Mouse (Mus musculus) left cerebral cortex, postnatal 25 days (tissue): Measurements from ENCODE around the gene Zcchc17. TPM values are rescaled to one million over a fixed set of nuclear protein-coding genes. Genes with fewer than 3 reads are reported as not detected.
A peak's percentile ranks its signal among the peaks of the same experiment; 100 is the strongest.

Experiments used
- DNase-seq, 2 experiments: peaks; one replicate each; pipeline ENCODE4 v3.0.0; 2022; ENCODE audit warnings: low spot score in 2 of 2, mixed read lengths in 1 of 2
- intact Hi-C: fragments of 180-260 bp; cut with DNase I; formaldehyde crosslinking; loops from one replicate; pipeline ENCODE4 v1.15.1; 2025
- total RNA-seq, 2 experiments: library from RNA; stranded (reverse); gene quantifications; 2 replicates each; pipeline ENCODE4 v1.2.3; 2021

The Zcchc17 gene
- total RNA-seq, 2 experiments from 2014 or later, result 66.5 to 68.5 TPM

DNA sequence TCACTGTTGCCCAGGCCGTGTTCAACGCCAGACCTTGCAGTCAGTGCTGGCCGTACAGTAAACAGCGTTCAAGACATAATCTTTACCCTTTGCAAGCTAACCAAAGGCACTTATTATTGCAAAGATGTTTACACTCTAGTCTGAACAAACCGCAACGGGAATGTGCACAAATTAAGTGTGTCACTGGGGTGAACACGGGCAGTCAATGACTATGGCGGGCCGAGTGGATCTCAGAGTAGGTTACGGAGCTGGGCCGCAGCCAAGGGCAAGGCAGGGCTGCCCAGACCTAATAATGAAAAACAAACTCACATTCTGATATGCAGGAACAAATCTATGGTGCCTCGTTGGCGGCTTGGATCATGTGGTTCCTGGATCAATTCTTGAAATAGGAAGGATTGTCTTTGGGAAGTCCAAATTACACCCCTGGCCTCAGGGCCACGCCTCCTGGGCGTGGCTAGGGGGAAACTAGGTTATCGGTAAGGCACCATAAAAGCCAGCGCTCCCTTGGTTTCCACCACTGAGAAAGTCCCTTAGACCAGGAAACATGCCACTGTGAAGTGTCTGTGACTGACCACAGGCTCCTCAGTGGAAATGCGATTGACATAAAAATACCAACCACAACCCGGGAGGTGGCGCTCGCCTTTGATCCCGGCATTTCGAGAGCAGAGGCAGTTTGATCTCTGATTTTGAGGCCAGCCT is 64.5 kb downstream of the Zcchc17 start:
- no peak for DNase-seq
- intact Hi-C loops, result no loop called here

DNA sequence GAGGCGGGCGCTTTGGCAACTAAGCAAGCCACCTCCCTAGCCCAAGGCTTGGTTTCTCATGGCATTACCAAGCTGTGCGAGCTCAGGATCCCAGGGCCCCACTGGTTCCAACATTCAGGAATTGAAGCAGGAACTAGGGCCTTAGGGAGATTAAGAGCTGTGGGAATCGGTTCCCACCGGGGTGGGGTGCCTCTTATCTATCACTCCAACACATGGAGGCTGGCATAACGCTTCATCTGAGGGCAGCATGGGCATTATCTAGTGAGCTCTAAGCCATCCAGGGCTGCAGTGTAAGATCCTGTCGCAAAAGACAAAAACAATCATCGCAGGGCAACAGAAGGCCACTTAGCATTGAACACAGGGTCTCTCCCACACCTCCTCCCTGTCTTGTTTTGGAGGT is 65.2 kb downstream of the Zcchc17 start:
- no peak for DNase-seq
- intact Hi-C loops, result no loop called here

DNA sequence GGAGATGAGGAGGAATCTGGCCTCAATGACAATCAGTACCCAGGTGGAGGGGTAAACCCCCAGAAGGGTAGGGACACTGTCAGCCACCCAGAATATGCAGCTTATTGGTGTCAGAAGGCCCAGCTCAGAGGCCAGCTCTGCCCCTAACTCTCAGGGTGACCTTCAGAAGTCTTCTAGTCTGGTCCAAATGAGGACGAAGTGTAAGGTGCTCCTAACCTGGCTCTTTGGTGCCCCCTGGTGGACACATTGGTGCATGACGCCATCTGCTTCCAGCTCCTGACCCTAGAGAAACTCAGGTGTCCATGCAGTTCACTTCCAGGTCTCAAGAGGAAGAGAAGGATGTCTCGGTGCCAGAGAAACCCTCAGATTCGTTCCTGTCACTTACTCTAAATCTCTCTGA is 67.5 kb downstream of the Zcchc17 start:
- intact Hi-C loops, result loop anchor here (1.0 to 2.0 kb wide), 2 partner anchors 28 to 93 kb away; no protein-coding TSS in a partner anchor

GRCm38 (mm10) chr4:130289824-130290223 is 69.9 kb downstream of the Zcchc17 start:
- DNase-seq, result no peak
- intact Hi-C loops, result no loop called here

More for the DNA sequence above, 67.5 kb downstream of the Zcchc17 start:
- DNase-seq, result peak; percentile 63 to 71

GRCm38 (mm10) chr4:130286531-130286930 is 73.2 kb downstream of the Zcchc17 start:
- no peak for DNase-seq
- intact Hi-C loops, result no loop called here

DNA sequence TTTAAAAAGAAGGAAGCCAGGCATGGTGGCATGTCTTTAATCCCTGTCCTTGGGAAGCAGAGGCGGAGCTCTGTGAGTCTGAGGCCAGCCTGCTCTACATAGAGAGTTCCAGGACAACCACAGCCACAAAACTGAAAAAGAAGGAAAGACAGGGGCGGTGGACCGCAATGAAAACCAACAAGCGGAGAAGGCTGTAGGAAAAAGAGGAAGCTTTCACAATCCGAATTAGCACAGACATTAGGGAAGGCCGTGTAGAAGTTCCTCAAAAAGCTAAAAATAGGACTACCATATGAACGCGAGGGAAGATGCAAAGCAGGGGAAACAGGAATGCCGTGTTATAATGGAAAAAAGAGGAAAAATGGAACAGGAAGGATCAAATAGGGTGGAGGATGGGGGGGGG is 75.9 kb downstream of the Zcchc17 start:
- intact Hi-C loops, result no loop called here

DNA sequence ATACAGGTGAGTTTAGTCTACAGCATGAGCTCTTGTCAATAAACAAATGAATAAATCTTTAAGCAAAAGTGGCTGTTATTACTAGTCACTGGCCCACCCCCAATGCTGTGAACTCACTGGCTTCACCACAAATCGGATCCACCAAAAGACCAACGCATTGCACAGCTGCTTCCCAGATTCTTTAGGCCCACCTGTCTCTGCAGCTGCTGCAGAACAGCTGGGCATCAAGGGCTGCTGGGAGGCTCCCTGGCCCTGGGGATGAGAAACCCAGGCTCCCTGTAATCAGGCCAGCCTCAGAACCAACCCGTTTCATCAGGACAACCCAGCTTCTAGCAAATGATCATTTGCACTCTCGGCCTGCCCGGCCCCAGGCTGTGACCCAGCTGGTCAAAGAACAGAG is 76.9 kb downstream of the Zcchc17 start:
- intact Hi-C loops, result no loop called here
- DNase-seq, result no peak

More for the DNA sequence above, 75.9 kb downstream of the Zcchc17 start:
- DNase-seq, result no peak

DNA sequence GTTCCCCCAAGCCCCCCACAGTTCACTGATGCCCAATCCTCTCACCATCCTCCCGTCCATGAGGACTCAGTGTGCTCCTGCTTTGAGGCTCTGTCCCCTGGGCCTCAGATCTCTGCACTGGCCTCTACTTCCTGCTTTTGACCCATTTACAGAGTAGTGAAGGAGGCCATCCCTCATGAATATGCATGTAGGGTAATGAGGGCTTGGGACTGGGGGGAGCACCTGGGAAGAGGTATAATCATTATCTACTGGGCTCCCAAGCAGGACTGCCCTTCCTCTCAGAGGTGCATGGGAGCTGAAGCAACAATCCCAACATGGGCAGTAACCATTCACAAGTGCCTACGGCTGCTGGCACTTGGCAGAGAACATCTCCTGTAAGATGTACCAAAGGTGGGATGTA is 80.6 kb downstream of the Zcchc17 start, which contains the start of gene Serinc2:
Serinc2 (minus strand) TSS at position 101 of the 400 bp plus-strand sequence.
- intact Hi-C loops, result no loop called here
- no peak for DNase-seq

- intact Hi-C loops, result no loop called here
- no peak for DNase-seq
These were observed 83.1 kb downstream of the Zcchc17 start for GRCm38 (mm10) chr4:130276573-130277176.

- intact Hi-C loops, result no loop called here
- no peak for DNase-seq
These were observed 84.0 kb downstream of the Zcchc17 start for GRCm38 (mm10) chr4:130275823-130276105.

DNA sequence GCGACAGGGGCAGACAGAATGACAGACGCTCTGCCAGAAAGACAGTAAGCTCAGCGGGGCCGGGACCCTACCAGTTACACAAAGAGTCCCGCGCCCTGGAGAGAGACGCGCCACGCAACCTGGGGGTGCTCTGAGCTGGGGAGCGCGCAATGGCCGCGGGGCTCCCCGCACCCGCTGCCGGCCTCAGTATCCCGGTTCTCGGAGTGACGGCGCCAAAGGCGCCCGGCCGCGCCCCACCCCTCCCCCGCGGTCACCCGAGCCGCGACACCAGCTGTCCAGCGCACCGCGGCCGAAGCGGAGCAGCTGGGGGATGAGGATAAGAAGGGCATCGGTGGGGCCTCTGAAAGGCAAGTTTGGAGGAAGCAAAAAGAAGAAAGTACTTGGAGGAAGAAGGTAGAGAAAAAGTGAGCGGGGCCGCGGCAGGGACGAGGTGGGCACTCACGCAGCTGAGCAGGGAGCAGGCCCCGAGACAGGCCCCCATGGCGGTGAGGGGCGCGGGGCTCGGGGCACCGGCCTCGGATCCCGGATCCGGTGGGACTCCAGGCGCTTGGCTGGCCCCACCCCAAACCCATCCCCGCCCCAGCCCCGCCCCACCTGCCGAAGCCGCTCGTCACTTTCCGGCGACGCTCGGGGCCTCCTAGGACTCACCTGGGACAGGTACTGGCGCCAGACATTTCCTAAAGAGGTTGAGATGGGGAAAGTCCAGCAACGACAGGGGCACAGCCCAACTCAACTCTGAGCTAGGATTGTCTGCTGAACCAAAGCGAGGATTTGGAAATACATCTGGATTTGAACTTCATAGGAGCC is 84.5 kb downstream of the Zcchc17 start:
- intact Hi-C loops, result no loop called here
- DNase-seq, result no peak

DNA sequence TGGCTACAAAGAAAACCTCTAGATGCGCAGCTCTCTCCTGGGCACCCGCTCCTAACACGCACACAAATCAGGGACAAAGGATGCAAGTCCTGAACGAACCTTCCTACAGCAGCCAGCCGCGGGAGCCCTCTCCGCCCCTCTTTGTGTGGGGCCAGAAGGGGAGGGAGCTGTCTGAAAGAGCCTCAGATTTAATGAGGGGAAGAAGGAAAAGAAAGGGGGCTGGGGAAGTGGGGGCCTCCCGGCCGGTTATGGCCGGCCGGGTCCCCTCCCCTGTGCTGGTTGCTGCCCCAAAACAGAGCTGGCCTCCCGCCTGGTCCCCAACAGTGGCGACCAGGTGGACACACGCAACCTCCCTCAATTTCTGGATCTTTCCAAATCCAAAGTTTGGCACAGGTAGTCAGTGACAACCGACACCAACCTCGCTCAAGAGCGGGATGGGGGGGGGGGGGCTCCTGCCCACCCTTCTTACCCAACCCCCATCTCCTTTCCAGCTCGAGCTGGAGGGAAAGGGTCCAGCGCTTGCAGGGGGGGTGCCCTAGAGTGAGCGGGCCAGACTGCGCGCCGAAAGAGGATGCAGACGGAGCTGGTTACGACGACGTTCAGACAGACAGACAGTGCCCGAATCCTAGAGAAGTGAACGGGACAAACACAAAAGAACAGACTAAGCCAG is 85.3 kb downstream of the Zcchc17 start:
- intact Hi-C loops, result no loop called here
- no peak for DNase-seq

DNA sequence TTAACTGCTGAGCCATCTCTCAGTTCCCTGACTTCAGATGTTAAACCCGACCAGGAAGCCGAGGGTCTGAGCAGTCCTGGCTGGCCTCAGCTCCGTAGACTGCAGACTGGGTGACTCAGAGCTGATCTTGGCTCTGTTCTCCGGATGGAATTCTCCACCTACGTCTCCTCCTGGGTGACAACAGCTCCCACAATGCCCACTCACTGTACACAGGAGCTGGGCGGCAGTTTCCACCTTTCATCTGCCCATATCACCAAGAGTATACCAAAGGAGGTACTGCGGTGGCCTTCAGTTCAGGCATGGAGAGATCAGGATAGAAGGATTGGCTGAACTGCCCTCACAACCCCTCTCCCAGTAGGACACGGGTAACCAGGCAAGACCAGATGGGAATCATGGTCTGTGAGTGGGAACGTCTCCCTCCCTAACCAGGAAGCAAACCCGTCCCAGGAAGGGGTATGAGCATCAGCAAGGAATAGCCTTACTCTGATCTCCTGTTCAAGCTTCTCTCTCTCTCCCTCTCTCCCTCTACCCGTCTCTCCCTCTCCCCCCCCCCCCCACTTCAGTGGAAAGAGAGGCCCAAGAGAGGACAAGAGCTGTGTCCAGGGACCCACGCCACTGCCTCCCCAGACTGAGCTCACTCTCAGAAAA is 85.9 kb downstream of the Zcchc17 start:
- intact Hi-C loops, result no loop called here
- peak; percentile 36 to 89 for DNase-seq

- intact Hi-C loops, result no loop called here
- peak in 1 of 2 experiments; percentile 80 for DNase-seq
These were observed 89.0 kb downstream of the Zcchc17 start for GRCm38 (mm10) chr4:130270611-130271347.

DNA sequence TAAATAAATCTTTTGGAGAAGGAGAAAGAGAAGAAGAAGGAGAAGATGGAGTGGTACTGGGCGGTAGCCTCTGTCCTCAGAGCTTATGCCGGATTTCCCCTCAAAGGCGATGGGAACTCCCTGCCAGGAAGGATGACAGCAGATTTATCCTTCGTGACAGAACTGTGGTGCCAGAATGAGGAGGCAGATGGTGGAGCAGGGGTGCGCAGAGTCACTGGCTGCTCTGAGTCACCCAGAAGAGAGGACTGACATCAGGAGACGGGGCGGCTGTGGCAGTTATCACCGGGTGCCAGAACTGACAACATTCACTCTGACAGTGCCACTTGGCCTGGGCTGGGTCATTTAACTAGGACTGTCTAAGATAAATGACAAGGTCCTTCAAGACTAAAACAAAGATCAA is 89.7 kb downstream of the Zcchc17 start:
- DNase-seq, result peak; percentile 62 to 95
- intact Hi-C loops, result no loop called here

DNA sequence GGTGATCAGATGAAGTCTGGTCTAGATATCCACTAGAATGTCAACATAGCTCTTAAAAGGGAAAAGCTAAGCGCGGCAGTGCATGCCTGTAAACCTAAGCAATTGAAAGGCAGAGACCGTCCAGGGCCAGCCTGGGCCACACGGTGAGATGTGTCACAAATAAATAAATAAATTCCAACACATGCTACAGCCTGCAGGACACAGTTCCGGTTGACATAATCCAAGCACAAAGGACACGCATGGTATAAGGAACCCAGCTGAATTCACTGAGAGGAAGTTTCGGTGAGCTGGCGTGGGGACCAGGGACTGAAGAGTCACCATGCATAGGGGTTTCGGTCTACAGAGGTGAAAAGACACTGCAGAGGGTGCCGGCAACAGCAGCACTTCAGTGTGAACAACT is 91.0 kb downstream of the Zcchc17 start:
- intact Hi-C loops, result no loop called here
- DNase-seq, result no peak

DNA sequence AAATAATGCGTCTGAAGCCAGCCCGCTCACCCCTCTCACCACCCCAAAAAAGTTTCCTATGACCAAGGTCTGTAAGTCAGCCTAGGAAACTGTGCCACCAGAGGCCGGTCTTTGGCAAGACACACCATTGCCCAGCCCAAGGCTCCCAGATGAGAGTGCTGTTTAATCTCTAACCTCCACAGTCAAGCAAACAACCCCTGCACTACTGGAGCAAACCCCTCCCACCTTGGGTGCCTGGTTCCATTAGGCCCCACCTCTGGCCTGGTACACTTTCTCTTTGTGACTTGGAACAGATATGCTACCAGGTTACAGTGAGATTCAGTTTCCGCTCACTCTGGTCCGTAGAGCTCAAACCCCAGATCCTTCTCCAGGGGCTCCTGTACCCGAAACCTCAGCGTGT is 92.7 kb downstream of the Zcchc17 start:
- intact Hi-C loops, result no loop called here
- no peak for DNase-seq

DNA sequence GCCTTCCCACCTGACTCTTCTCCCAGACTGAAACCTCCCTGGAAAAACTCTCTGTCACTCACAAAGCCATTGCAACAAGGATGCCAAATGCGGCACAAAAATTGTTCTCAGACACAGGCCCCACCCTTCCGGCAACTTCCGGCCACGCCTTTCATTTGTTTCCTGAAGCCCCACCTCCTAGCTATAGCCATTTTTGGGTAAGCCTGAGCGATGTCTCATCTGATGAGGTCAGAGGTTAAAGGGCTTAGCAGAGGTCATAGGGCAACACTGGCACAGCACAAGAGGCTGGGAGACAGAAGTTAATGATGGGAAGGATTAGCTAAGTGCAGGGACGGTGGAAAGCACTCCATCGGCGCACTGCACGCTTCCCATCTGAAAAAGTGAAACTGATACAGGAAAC is 93.1 kb downstream of the Zcchc17 start:
- DNase-seq, result no peak
- intact Hi-C loops, result no loop called here
